Mouse (Mus musculus): ENCODE data around the gene Olfr1420.
"Not testable (repeated sequence)": the region's sequence is repeated elsewhere in the genome, so short reads cannot be mapped to it uniquely, and the experiment has no call there.

DNA sequence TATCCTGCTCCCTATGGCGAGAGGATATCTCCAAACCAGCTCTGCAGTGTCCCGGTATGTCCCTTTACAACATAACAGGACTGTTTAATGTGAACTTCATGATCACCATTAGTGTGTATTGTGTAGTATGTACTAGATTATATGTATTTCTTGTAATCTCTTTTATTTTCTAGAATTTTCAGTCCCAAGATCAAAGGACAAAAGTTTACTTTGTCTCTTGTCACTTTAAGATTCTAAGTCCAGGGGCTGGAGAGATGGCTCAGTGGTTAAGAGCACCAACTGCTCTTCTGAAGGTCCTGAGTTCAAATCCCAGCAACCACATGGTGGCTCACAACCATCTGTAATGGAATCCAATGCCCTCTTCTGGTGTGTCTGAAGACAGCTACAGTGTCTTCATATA lies 36.1 kb downstream of the Olfr1420 start:
- not testable (repeated sequence) for TF ChIP-seq CTCF (IDR thresholded peaks at IDR 0.05; ENCODE audit: low read depth, low read length); POLR2A (IDR thresholded peaks at IDR 0.05; ENCODE audit: borderline replicate concordance, low read depth, low read length)

All from bone marrow macrophage, adult 2 months (primary cell).